8 mouse cellular contexts compared by ENCODE assay signal in the genomic region with DNA sequence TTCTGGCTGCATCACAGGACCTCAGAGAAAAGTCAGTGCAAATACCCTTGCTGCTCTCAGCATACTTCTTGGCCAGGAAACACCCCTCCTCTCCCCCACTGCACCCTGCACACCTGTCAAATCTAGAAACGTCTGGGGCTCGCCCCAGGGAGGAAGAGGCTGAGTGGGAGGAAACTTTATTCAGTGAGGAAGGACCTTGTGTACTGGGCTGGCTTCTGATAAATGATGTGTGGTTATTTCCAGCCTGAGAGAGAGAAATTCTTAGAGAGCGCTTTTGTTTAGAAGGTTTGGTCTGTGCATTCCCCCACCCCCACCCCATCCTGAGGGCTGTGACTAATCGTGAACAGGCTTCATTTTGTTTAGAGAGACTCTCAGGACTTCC.
A peak's percentile ranks its signal among the peaks of the same experiment; 100 is the strongest.
DNase-seq lines count a peak whose midpoint lies in the region; ATAC-seq and TF ChIP-seq lines count a peak whose summit lies in the region.

No protein-coding gene starts in this region.

- peak overlapping the region; percentile 75 for H3K9ac ChIP-seq in liver, embryonic 11.5 days (ENCODE audit: low read depth, low read length)
- no peak overlapping the region for H3K9ac ChIP-seq in intestine, postnatal 0 days (ENCODE audit: low read depth, low read length)

- peak overlapping the region; percentile 100 for H3K27ac ChIP-seq in liver, embryonic 11.5 days (ENCODE audit: low read depth, low read length)
- peak overlapping the region; percentile 21 for H3K27ac ChIP-seq in intestine, postnatal 0 days (ENCODE audit: low read depth, low read length)

- TF ChIP-seq CTCF in intestine, postnatal 0 days (IDR thresholded peaks at IDR 0.05; ENCODE audit: low read depth): no peak

- H3K4me2 ChIP-seq in liver, embryonic 11.5 days: peak overlapping the region; percentile 60
- 0 out of 2 replicates have a peak overlapping the region, but pooled peaks have one; percentile 7 for H3K4me2 ChIP-seq in intestine, postnatal 0 days (replicated peaks; ENCODE audit: low read depth)

- no peaks in the 10 kb centered on the region for H3K36me3 ChIP-seq in liver, embryonic 11.5 days (ENCODE audit: control insufficient read depth, insufficient read depth, low read length)
- no peaks in the 10 kb centered on the region for H3K36me3 ChIP-seq in intestine, postnatal 0 days (ENCODE audit: control insufficient read depth, insufficient read depth)

- no peak for ATAC-seq in liver, embryonic 11.5 days (replicated peaks; ENCODE audit: low FRiP score)
- peak; percentile 28 for ATAC-seq in intestine, postnatal 0 days

- peak; percentile 65 for DNase-seq in liver, embryonic 11.5 days (ENCODE audit: low spot score)
- DNase-seq in liver: no peak
- peak; percentile 78 for DNase-seq in brain, adult 2 months (ENCODE audit: low read depth, low spot score)
- DNase-seq in thymus, adult 18-20 months: peak; percentile 38 to 57
- no peak for DNase-seq in layer of hippocampus, postnatal 25 days (ENCODE audit: extremely low spot score in 1 of 2, low spot score in 1 of 2)
- DNase-seq in cerebellum, adult 11-12 months: no peak
- DNase-seq in lung, postnatal 36 days: no peak

- 13% methylated on average over 4 of the region's 4 CpGs for WGBS in liver, embryonic 11.5 days
- WGBS in intestine, postnatal 0 days: 10% methylated on average over 4 of the region's 4 CpGs

- H3K4me1 ChIP-seq in liver, embryonic 11.5 days (replicated peaks; ENCODE audit: control insufficient read depth, insufficient read depth, low read length): peaks cover 67% of the 10 kb centered on the region
- H3K4me1 ChIP-seq in intestine, postnatal 0 days (replicated peaks; ENCODE audit: control insufficient read depth, insufficient read depth, low read length): peaks cover 19% of the 10 kb centered on the region

- H3K4me3 ChIP-seq in liver, embryonic 11.5 days (ENCODE audit: low read depth, low read length): no peak overlapping the region
- H3K4me3 ChIP-seq in intestine, postnatal 0 days (ENCODE audit: low read depth, low read length): no peak overlapping the region

- H3K27me3 ChIP-seq in liver, embryonic 11.5 days (replicated peaks; ENCODE audit: control insufficient read depth, insufficient read depth, low read length): no peaks in the 10 kb centered on the region
- H3K27me3 ChIP-seq in intestine, postnatal 0 days (replicated peaks; ENCODE audit: control insufficient read depth, insufficient read depth, low read length): no peaks in the 10 kb centered on the region

- no peaks in the 10 kb centered on the region for H3K9me3 ChIP-seq in liver, embryonic 11.5 days (ENCODE audit: control insufficient read depth, low read length)
- no peaks in the 10 kb centered on the region for H3K9me3 ChIP-seq in intestine, postnatal 0 days (ENCODE audit: control insufficient read depth)

Comparison
In these comparisons a context has a peak if more than half of its experiments do, and no peak if none do; other contexts are left out.
1. DNase-seq: peak in liver, embryonic 11.5 days (single experiment), brain, adult 2 months (single experiment) and thymus, adult 18-20 months (2 of 2); none in liver (single experiment), layer of hippocampus, postnatal 25 days (0 of 2), cerebellum, adult 11-12 months (single experiment) and lung, postnatal 36 days (single experiment).